21 mouse cellular contexts compared by ENCODE assay signal in the genomic region with DNA sequence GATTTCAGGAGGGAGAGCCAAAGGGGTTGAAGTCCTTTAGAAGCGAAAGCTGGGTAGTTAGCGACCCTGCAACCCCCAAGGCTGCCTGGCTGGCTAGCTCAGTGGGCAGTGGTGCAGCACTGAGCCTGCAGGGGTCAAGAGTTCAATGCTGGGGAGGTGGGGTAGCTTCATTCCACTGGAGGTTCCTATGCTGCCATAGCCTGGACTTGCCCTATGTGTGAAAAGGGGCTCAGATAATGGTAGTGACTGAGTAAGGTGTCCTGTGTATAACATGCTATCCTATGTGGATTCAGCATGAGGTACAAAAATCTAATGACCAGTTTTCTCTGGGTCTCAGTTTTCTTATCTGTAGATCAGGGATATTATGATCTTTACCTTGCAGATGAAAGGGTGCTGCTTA.
A peak's percentile ranks its signal among the peaks of the same experiment; 100 is the strongest.
DNase-seq lines count a peak whose midpoint lies in the region; ATAC-seq and TF ChIP-seq lines count a peak whose summit lies in the region.
"Had no signal": no experiment of that assay in that cellular context is flagged by ENCODE, and none has a peak within 500 bp of the region (broad histone marks: within the 10 kb centered on the region; RNA-seq: fewer than 3 reads in every experiment).

No protein-coding gene starts in this region.

- peak overlapping the region; percentile 79 for H3K27ac ChIP-seq in embryonic facial prominence, embryonic 12.5 days
- H3K27ac ChIP-seq in limb, embryonic 12.5 days, result peak overlapping the region; percentile 81
- H3K27ac ChIP-seq in stomach, embryonic 16.5 days (ENCODE audit: low read length), result peak overlapping the region; percentile 29; the same call in 1 of the 2 replicates
- no peak overlapping the region for H3K27ac ChIP-seq in gastrocnemius, adult 2 months
- H3K27ac ChIP-seq: forebrain, embryonic 15.5 days; heart, embryonic 13.5 days had no signal

- no peak overlapping the region for H3K4me2 ChIP-seq in embryonic facial prominence, embryonic 12.5 days (replicated peaks)
- H3K4me2 ChIP-seq in limb, embryonic 12.5 days, result 0 out of 2 replicates have a peak overlapping the region, but pooled peaks have one; percentile 19
- no peak overlapping the region for H3K4me2 ChIP-seq in stomach, embryonic 16.5 days (ENCODE audit: low read depth, low read length)
- H3K4me2 ChIP-seq: forebrain, embryonic 15.5 days; liver, embryonic 11.5 days; midbrain, embryonic 11.5 days had no signal

- H3K36me3 ChIP-seq in embryonic facial prominence, embryonic 12.5 days, result no peaks in the 10 kb centered on the region
- no peaks in the 10 kb centered on the region for H3K36me3 ChIP-seq in limb, embryonic 12.5 days
- H3K36me3 ChIP-seq in stomach, embryonic 16.5 days (ENCODE audit: control insufficient read depth, insufficient read depth, low read length), result no peaks in the 10 kb centered on the region
- H3K36me3 ChIP-seq: forebrain, embryonic 15.5 days; heart, embryonic 13.5 days had no signal

- intact Hi-C loops in gastrocnemius, adult 2 months (cut with DNase I), result loop anchor here (10.0 kb wide), 1 partner anchor 185 kb away; the partner anchor contains the start of gene Creb5
- intact Hi-C loops in left cerebral cortex, postnatal 25 days (cut with DNase I), result no loop called here

- peak; percentile 19 for DNase-seq in embryo, embryonic 11 days
- no peak for DNase-seq in embryo, embryonic 10 days (ENCODE audit: low spot score)
- no peak for DNase-seq in gastrocnemius, adult 2 months
- no peak for DNase-seq in left cerebral cortex, postnatal 25 days (ENCODE audit: low spot score in 2 of 2)
- DNase-seq: adrenal gland, postnatal 10 days; cerebellum, adult 8-10 months; cerebellum, postnatal 36 days; gastrocnemius, postnatal 10 days; heart, postnatal 14 days; kidney, postnatal 10 days; liver, postnatal 0 days; lung, postnatal 10 days; thymus, postnatal 25 days had no signal

- H3K4me3 ChIP-seq in embryonic facial prominence, embryonic 12.5 days, result no peak overlapping the region
- H3K4me3 ChIP-seq in limb, embryonic 12.5 days (replicated peaks), result no peak overlapping the region
- H3K4me3 ChIP-seq in stomach, embryonic 16.5 days (replicated peaks; ENCODE audit: low read length), result no peak overlapping the region
- no peak overlapping the region for H3K4me3 ChIP-seq in gastrocnemius, adult 2 months
- H3K4me3 ChIP-seq: forebrain, embryonic 15.5 days; heart, embryonic 13.5 days had no signal

- H3K4me1 ChIP-seq in embryonic facial prominence, embryonic 12.5 days, result peaks cover 34% of the 10 kb centered on the region
- H3K4me1 ChIP-seq in limb, embryonic 12.5 days (replicated peaks), result peaks cover 45% of the 10 kb centered on the region
- H3K4me1 ChIP-seq in stomach, embryonic 16.5 days (ENCODE audit: control insufficient read depth, insufficient read depth, low read length), result peaks cover 12% of the 10 kb centered on the region

- WGBS in embryonic facial prominence, embryonic 12.5 days, result 30% methylated on average over 2 of the region's 2 CpGs
- WGBS in limb, embryonic 12.5 days, result 28% methylated on average over 2 of the region's 2 CpGs
- WGBS in stomach, embryonic 16.5 days, result 79% methylated on average over 2 of the region's 2 CpGs

- H3K9me3 ChIP-seq in embryonic facial prominence, embryonic 12.5 days, result no peaks in the 10 kb centered on the region
- H3K9me3 ChIP-seq in limb, embryonic 12.5 days, result no peaks in the 10 kb centered on the region
- H3K9me3 ChIP-seq in stomach, embryonic 16.5 days (replicated peaks; ENCODE audit: control insufficient read depth, low read length), result no peaks in the 10 kb centered on the region
- H3K9me3 ChIP-seq: forebrain, embryonic 15.5 days; heart, embryonic 13.5 days had no signal

- no peaks in the 10 kb centered on the region; the same call in 1 of the 2 replicates for H3K27me3 ChIP-seq in embryonic facial prominence, embryonic 12.5 days
- H3K27me3 ChIP-seq in limb, embryonic 12.5 days, result no peaks in the 10 kb centered on the region
- H3K27me3 ChIP-seq in stomach, embryonic 16.5 days (ENCODE audit: control insufficient read depth, insufficient read depth, low read length), result no peaks in the 10 kb centered on the region; the same call in 1 of the 2 replicates
- H3K27me3 ChIP-seq: forebrain, embryonic 15.5 days; heart, embryonic 13.5 days had no signal

- H3K9ac ChIP-seq in embryonic facial prominence, embryonic 12.5 days, result no peak overlapping the region
- H3K9ac ChIP-seq in limb, embryonic 12.5 days (replicated peaks), result no peak overlapping the region
- no peak overlapping the region for H3K9ac ChIP-seq in stomach, embryonic 16.5 days (ENCODE audit: low read length)
- H3K9ac ChIP-seq: forebrain, embryonic 15.5 days; heart, embryonic 13.5 days; liver, postnatal 0 days had no signal

- 0 out of 2 replicates have a peak, but pooled peaks have one; percentile 71 for ATAC-seq in embryonic facial prominence, embryonic 12.5 days (ENCODE audit: insufficient number of reproducible peaks, insufficient read depth, low FRiP score, low TSS enrichment)
- peak; percentile 32; the same call in 1 of the 2 replicates for ATAC-seq in limb, embryonic 12.5 days (ENCODE audit: insufficient number of reproducible peaks, insufficient read depth, low FRiP score, low TSS enrichment, low read depth)
- ATAC-seq in stomach, embryonic 16.5 days (ENCODE audit: insufficient read depth, low FRiP score), result peak; percentile 66
- ATAC-seq: activated CD4-positive, CD25-positive, alpha-beta regulatory T cell, adult 4 months; forebrain, embryonic 15.5 days; liver, postnatal 0 days had no signal

- no peak for TF ChIP-seq CTCF in gastrocnemius, adult 2 months (IDR thresholded peaks at IDR 0.05)
